Mouse (Mus musculus) limb, embryonic 13.5 days (tissue): ENCODE results near the gene Itgb4. TPM values are rescaled to one million over a fixed set of nuclear protein-coding genes. Genes with fewer than 3 reads are reported as not detected.

ENCODE experiments used
- ATAC-seq: fragments of 200-750 bp; cut with Nextera tagmentation; 2 replicates; pipeline ENCODE4 v1.8.0; 2017; ENCODE audit warnings: low read depth, moderate number of reproducible peaks, moderate TSS enrichment; ENCODE audit not compliant: low FRiP score
- H3K27ac ChIP-seq: fragments of 300-500 bp; sonication (generic); 2 replicates; pipeline ENCODE4 v1.5.1; 2015; ENCODE audit warnings: inconsistent platforms, mild to moderate bottlenecking, moderate library complexity
- H3K27me3 ChIP-seq: fragments of 300-500 bp; sonication (generic); 2 replicates; pipeline ENCODE4 v1.6.1; 2015; ENCODE audit warnings: mild to moderate bottlenecking, inconsistent platforms
- H3K36me3 ChIP-seq: fragments of 300-500 bp; sonication (generic); 2 replicates; pipeline ENCODE4 v1.6.1; 2015; ENCODE audit warnings: inconsistent platforms, mild to moderate bottlenecking, moderate library complexity
- H3K4me1 ChIP-seq: fragments of 300-500 bp; sonication (generic); 2 replicates; pipeline ENCODE4 v1.6.1; 2015; ENCODE audit warnings: inconsistent platforms
- H3K4me2 ChIP-seq: fragments of 300-500 bp; sonication (generic); replicated peaks from 2 replicates; pipeline ENCODE4 v1.6.1; 2015; ENCODE audit warnings: inconsistent platforms, mild to moderate bottlenecking, moderate library complexity
- H3K4me3 ChIP-seq: fragments of 300-500 bp; sonication (generic); 2 replicates; pipeline ENCODE4 v1.5.1; 2015; ENCODE audit warnings: moderate library complexity, mild to moderate bottlenecking, inconsistent platforms
- H3K9ac ChIP-seq: fragments of 300-500 bp; sonication (generic); 2 replicates; pipeline ENCODE4 v1.6.1; 2015; ENCODE audit warnings: mild to moderate bottlenecking, inconsistent platforms
- H3K9me3 ChIP-seq: fragments of 300-500 bp; sonication (generic); 2 replicates; pipeline ENCODE4 v1.6.1; 2016; ENCODE audit warnings: inconsistent platforms
- WGBS: fragments of 180-500 bp; shearing (Covaris S2); methylation state at CpG from one replicate; pipeline ENCODE4 v1.1.7; 2015; 5-methylcytosine and 5-hydroxymethylcytosine counted together
- polyA plus RNA-seq: library from polyadenylated mRNA; unstranded; fragments of >200 nt; fragmentation: Nextera tagmentation; extraction: Ambion mirVana; gene quantifications from 2 replicates; pipeline ENCODE4 v1.2.1, GENCODE M21; 2015

The Itgb4 gene
- polyA plus RNA-seq, 1 experiment from 2014 or later: 6.3 TPM

GRCm38 (mm10) chr11:116023771-116024355, 49.4 kb downstream of the Itgb4 start:
- ATAC-seq: peak; percentile 70
- Histone ChIP-seq H3K4me1 (peaks cover 8% of the 10 kb centered on the region), H3K4me3 (peak overlapping the region; percentile 94), H3K36me3 (peaks cover 21% of the 10 kb centered on the region), H3K9ac (peak overlapping the region; percentile 100), H3K4me2 (peak overlapping the region; percentile 65), H3K27ac (peak overlapping the region; percentile 99), H3K27me3 (no peaks in the 10 kb centered on the region), H3K9me3 (no peaks in the 10 kb centered on the region)
- WGBS: under 1% methylated on average over 56 of the region's 57 CpGs

GRCm38 (mm10) chr11:116024356-116024808, 49.9 kb downstream of the Itgb4 start:
- no peaks in the 10 kb centered on the region for H3K9me3 ChIP-seq
- H3K27ac ChIP-seq: peak overlapping the region; percentile 99
- peak; percentile 97 for ATAC-seq
- peak overlapping the region; percentile 65; the same call in 1 of the 2 replicates for H3K4me2 ChIP-seq
- peak overlapping the region; percentile 94 for H3K4me3 ChIP-seq
- H3K4me1 ChIP-seq: peaks cover 10% of the 10 kb centered on the region
- peak overlapping the region; percentile 100 for H3K9ac ChIP-seq
- H3K27me3 ChIP-seq: no peaks in the 10 kb centered on the region
- H3K36me3 ChIP-seq: peaks cover 21% of the 10 kb centered on the region
- 1% methylated on average over 37 of the region's 37 CpGs for WGBS

GRCm38 (mm10) chr11:116025056-116025845, 50.7 kb downstream of the Itgb4 start:
- peak overlapping the region; percentile 29; the same call in 1 of the 2 replicates for H3K27ac ChIP-seq
- 90% methylated on average over 3 of the region's 3 CpGs for WGBS
- no peak overlapping the region for H3K4me3 ChIP-seq
- peaks cover 21% of the 10 kb centered on the region for H3K36me3 ChIP-seq
- H3K9me3 ChIP-seq: no peaks in the 10 kb centered on the region
- no peaks in the 10 kb centered on the region for H3K27me3 ChIP-seq
- H3K4me1 ChIP-seq: peaks cover 13% of the 10 kb centered on the region
- no peak overlapping the region for H3K4me2 ChIP-seq
- no peak for ATAC-seq
- H3K9ac ChIP-seq: no peak overlapping the region

GRCm38 (mm10) chr11:116027756-116028155, 53.2 kb downstream of the Itgb4 start, which contains the start of gene H3f3b:
Gene H3f3b, minus strand, starts transcription at chr11:116027962.
- peaks cover 4% of the 10 kb centered on the region; the same call in 1 of the 2 replicates for H3K36me3 ChIP-seq
- no peak within 1 kb of the TSS for H3K9ac ChIP-seq
- no peaks in the 10 kb centered on the region for H3K9me3 ChIP-seq
- peaks cover 24% of the 10 kb centered on the region for H3K4me1 ChIP-seq
- no peaks in the 10 kb centered on the region for H3K27me3 ChIP-seq
- no peak within 1 kb of the TSS for H3K4me3 ChIP-seq
- 78% methylated on average over 4 of the region's 4 CpGs for WGBS
- ATAC-seq: no peak
- no peak within 1 kb of the TSS for H3K27ac ChIP-seq
- no peak within 1 kb of the TSS for H3K4me2 ChIP-seq

- Histone ChIP-seq H3K9ac (no peak overlapping the region), H3K36me3 (peaks cover 6% of the 10 kb centered on the region; the same call in 1 of the 2 replicates), H3K9me3 (no peaks in the 10 kb centered on the region), H3K4me3 (no peak overlapping the region), H3K27me3 (no peaks in the 10 kb centered on the region), H3K4me2 (no peak overlapping the region), H3K4me1 (peaks cover 29% of the 10 kb centered on the region), H3K27ac (no peak overlapping the region)
- 83% methylated on average over 9 of the region's 9 CpGs for WGBS
- ATAC-seq: no peak
Measured at GRCm38 (mm10) chr11:116028177-116028865, 53.8 kb downstream of the Itgb4 start.

GRCm38 (mm10) chr11:116029086-116029865, 54.8 kb downstream of the Itgb4 start:
- H3K27ac ChIP-seq: no peak overlapping the region
- H3K9me3 ChIP-seq: no peaks in the 10 kb centered on the region
- peaks cover 6% of the 10 kb centered on the region; the same call in 1 of the 2 replicates for H3K36me3 ChIP-seq
- peak overlapping the region; percentile 71 for H3K4me3 ChIP-seq
- ATAC-seq: no peak
- WGBS: 87% methylated on average over 6 of the region's 6 CpGs
- H3K9ac ChIP-seq: peak overlapping the region; percentile 70
- peak overlapping the region; percentile 96 for H3K4me2 ChIP-seq
- H3K4me1 ChIP-seq: peaks cover 29% of the 10 kb centered on the region
- no peaks in the 10 kb centered on the region for H3K27me3 ChIP-seq

GRCm38 (mm10) chr11:116030088-116030897, 55.8 kb downstream of the Itgb4 start, which contains the start of gene Unk:
Gene Unk, plus strand, starts transcription at chr11:116030322.
- peak; percentile 94 for ATAC-seq
- Histone ChIP-seq H3K36me3 (peaks cover 14% of the 10 kb centered on the region), H3K4me1 (peaks cover 29% of the 10 kb centered on the region), H3K27me3 (no peaks in the 10 kb centered on the region), H3K9me3 (no peaks in the 10 kb centered on the region), H3K9ac (peak within 1 kb of the TSS; percentile 91), H3K27ac (peak within 1 kb of the TSS; percentile 100), H3K4me3 (peak within 1 kb of the TSS; percentile 71), H3K4me2 (peak within 1 kb of the TSS; percentile 96)
- WGBS: under 1% methylated on average over 67 of the region's 67 CpGs

- no peak for ATAC-seq
- Histone ChIP-seq H3K27me3 (no peaks in the 10 kb centered on the region), H3K9me3 (no peaks in the 10 kb centered on the region), H3K4me3 (peak overlapping the region; percentile 71), H3K9ac (peak overlapping the region; percentile 91), H3K4me1 (peaks cover 29% of the 10 kb centered on the region), H3K4me2 (peak overlapping the region; percentile 96), H3K36me3 (peaks cover 14% of the 10 kb centered on the region), H3K27ac (peak overlapping the region; percentile 100)
- WGBS: 27% methylated on average over 14 of the region's 14 CpGs
Measured at GRCm38 (mm10) chr11:116030898-116031845, 56.7 kb downstream of the Itgb4 start.

GRCm38 (mm10) chr11:116034584-116034983, 60.1 kb downstream of the Itgb4 start:
- WGBS: 92% methylated on average over 6 of the region's 6 CpGs
- H3K36me3 ChIP-seq: peaks cover 34% of the 10 kb centered on the region
- no peaks in the 10 kb centered on the region for H3K9me3 ChIP-seq
- no peaks in the 10 kb centered on the region for H3K27me3 ChIP-seq
- H3K4me2 ChIP-seq: no peak overlapping the region
- no peak for ATAC-seq
- peaks cover 26% of the 10 kb centered on the region for H3K4me1 ChIP-seq
- H3K4me3 ChIP-seq: no peak overlapping the region
- no peak overlapping the region for H3K9ac ChIP-seq
- H3K27ac ChIP-seq: no peak overlapping the region

- Histone ChIP-seq H3K9me3 (no peaks in the 10 kb centered on the region), H3K36me3 (peaks cover 49% of the 10 kb centered on the region), H3K4me2 (no peak overlapping the region), H3K4me3 (no peak overlapping the region), H3K9ac (no peak overlapping the region), H3K27me3 (no peaks in the 10 kb centered on the region), H3K4me1 (peaks cover 16% of the 10 kb centered on the region), H3K27ac (no peak overlapping the region)
- no peak for ATAC-seq
- 61% methylated on average over 3 of the region's 3 CpGs for WGBS
Measured at GRCm38 (mm10) chr11:116036671-116037070, 62.2 kb downstream of the Itgb4 start.
